Mouse (Mus musculus) kidney, embryonic 15.5 days (tissue): Measurements from ENCODE around the gene Smok3a. TPM values are rescaled to one million over a fixed set of nuclear protein-coding genes. Genes with fewer than 3 reads are reported as not detected.
"Not testable (repeated sequence)": the region's sequence is repeated elsewhere in the genome, so short reads cannot be mapped to it uniquely, and the experiment has no call there.

Experiments used
- ATAC-seq: fragments of 200-750 bp; cut with Nextera tagmentation; replicated peaks from 2 replicates; pipeline ENCODE4 v1.8.0; 2017; ENCODE audit warnings: moderate TSS enrichment; ENCODE audit not compliant: low FRiP score
- H3K27ac ChIP-seq: fragments of 300-500 bp; sonication (generic); 2 replicates; pipeline ENCODE4 v1.5.1; 2015; ENCODE audit warnings: mild to moderate bottlenecking, inconsistent platforms
- H3K27me3 ChIP-seq: fragments of 300-500 bp; sonication (generic); 2 replicates; pipeline ENCODE4 v1.6.1; 2015; ENCODE audit warnings: inconsistent platforms
- H3K36me3 ChIP-seq: fragments of 300-500 bp; sonication (generic); 2 replicates; pipeline ENCODE4 v1.6.1; 2015; ENCODE audit warnings: inconsistent platforms
- H3K4me1 ChIP-seq: fragments of 300-500 bp; sonication (generic); 2 replicates; pipeline ENCODE4 v1.6.1; 2015; ENCODE audit warnings: inconsistent platforms
- H3K4me2 ChIP-seq: fragments of 300-500 bp; sonication (generic); 2 replicates; pipeline ENCODE4 v1.6.1; 2015; ENCODE audit warnings: moderate library complexity, mild to moderate bottlenecking, inconsistent platforms
- H3K4me3 ChIP-seq: fragments of 300-500 bp; sonication (generic); replicated peaks from 2 replicates; pipeline ENCODE4 v1.5.1; 2015; ENCODE audit warnings: mild to moderate bottlenecking, inconsistent platforms
- H3K9ac ChIP-seq: fragments of 300-500 bp; sonication (generic); 2 replicates; pipeline ENCODE4 v1.6.1; 2015; ENCODE audit warnings: mild to moderate bottlenecking, inconsistent platforms
- H3K9me3 ChIP-seq: fragments of 300-500 bp; sonication (generic); replicated peaks from 2 replicates; pipeline ENCODE4 v1.6.1; 2016; ENCODE audit warnings: inconsistent platforms
- WGBS: fragments of 180-500 bp; shearing (Covaris S2); methylation state at CpG from one replicate; pipeline ENCODE4 v1.1.7; 2015; ENCODE audit warnings: mixed read lengths; 5-methylcytosine and 5-hydroxymethylcytosine counted together
- polyA plus RNA-seq: library from polyadenylated mRNA; unstranded; fragments of >200 nt; fragmentation: Nextera tagmentation; extraction: Ambion mirVana; gene quantifications from 2 replicates; pipeline ENCODE4 v1.2.1, GENCODE M21; 2015

Smok3a gene
- not detected in 2 replicates for polyA plus RNA-seq

DNA sequence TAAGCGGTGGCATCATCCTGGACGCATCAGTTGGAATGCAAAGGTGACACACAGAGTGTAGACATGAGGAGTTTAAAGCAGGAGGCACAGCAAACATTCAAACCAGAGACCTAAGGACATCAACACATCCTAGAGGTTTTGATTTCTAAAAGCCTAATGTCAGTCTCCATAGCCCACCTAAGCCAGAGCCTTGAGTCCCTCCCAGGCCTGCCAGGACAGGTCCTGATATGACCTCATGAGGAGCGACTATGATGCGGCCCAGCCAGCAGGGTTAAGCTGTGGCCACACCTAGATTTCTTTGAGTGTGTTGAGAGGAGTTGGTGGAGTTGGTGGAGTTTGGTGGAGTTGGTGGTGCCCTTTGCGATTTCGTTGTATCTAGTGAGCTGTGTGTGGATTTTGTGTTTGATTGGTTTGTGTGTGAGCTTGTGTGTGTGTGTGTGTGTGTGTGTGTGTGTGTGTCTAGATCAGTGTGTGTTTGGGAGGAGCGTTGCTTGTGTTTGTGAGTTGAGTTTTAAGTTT lies at the start of gene Smok3a, which contains the start of gene Smok3b:
Gene Smok3a, plus strand, starts transcription at position 301 of the 519 bp plus-strand sequence.
Gene Smok3b, plus strand, starts transcription at position 469 of the 519 bp plus-strand sequence.
- not testable (repeated sequence) for H3K36me3 ChIP-seq, ATAC-seq, H3K27ac ChIP-seq, H3K4me3 ChIP-seq, H3K9me3 ChIP-seq, H3K9ac ChIP-seq, H3K4me2 ChIP-seq, H3K4me1 ChIP-seq, H3K27me3 ChIP-seq
- 90% methylated on average over 4 of the region's 7 CpGs for WGBS

DNA sequence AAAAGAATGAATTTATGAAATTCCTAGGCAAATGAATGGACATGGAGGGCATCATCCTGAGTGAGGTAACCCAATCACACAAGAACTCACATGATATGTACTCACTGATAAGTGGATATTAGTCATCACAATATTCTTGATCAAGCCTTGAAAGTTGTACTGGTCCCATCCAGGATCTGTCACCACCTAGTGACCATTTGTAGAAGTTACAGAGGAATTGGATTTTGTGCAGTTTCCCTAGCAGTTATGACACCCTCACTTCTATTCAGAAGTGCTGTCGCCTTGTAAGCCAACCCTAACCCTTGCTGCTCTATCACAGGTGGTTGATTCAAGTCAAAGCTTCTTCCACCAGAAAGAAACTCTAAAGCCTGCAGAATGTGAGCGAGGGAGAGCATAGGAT lies 47.9 kb upstream of the Smok3a start:
- H3K9me3 ChIP-seq = no peaks in the 10 kb centered on the region
- H3K4me3 ChIP-seq = no peak overlapping the region
- no peak overlapping the region for H3K4me2 ChIP-seq
- no peak for ATAC-seq
- H3K36me3 ChIP-seq = no peaks in the 10 kb centered on the region
- no peak overlapping the region for H3K9ac ChIP-seq
- no peak overlapping the region for H3K27ac ChIP-seq
- 73% methylated on average over 2 of the region's 2 CpGs for WGBS
- H3K27me3 ChIP-seq = no peaks in the 10 kb centered on the region
- no peaks in the 10 kb centered on the region for H3K4me1 ChIP-seq

DNA sequence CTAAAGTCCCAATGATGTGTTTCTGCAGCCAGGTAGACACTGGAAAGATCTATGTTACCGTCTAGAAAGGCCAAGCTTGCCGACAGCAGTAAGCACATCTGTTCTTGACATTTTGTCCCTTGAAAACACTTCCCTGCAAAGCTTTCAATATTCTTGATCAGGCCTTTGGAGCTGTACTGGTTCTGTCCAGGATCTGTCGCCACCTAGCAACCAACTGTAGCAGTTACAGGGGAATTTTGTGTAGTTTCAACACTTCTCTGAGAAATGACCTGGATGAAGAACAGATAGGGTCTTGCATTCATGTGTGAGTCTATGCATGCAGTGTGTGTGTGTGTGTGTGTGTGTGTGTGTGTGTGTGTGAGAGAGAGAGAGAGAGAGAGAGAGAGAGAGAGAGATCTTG lies 47.3 kb upstream of the Smok3a start:
- 56% methylated on average over 3 of the region's 3 CpGs for WGBS
- Histone ChIP-seq H3K4me3 (no peak overlapping the region), H3K9me3 (no peaks in the 10 kb centered on the region), H3K4me1 (no peaks in the 10 kb centered on the region), H3K27ac (no peak overlapping the region), H3K4me2 (no peak overlapping the region), H3K27me3 (no peaks in the 10 kb centered on the region), H3K36me3 (no peaks in the 10 kb centered on the region), H3K9ac (no peak overlapping the region)
- no peak for ATAC-seq

DNA sequence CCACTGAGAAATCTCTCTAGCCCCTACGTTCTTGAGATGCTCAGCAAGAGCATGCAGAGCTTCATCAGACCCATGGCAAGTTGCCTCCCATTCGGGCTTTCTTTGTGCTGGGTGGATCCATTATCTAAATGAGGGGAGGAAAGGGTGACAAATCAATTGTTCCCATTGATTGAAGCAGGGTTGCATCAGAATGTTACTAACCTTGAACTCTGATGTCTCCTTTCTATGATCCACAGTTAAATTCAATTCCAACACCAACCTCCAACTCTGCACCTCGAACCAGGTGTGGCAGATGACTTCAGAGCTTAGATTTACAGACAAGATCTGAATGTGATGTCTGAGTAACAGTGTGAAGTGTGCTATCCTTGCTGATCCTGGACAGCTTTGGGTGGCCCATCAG lies 46.3 kb upstream of the Smok3a start:
- 65% methylated on average over 3 of the region's 3 CpGs for WGBS
- H3K4me2 ChIP-seq = no peak overlapping the region
- H3K27me3 ChIP-seq = no peaks in the 10 kb centered on the region
- H3K4me1 ChIP-seq = no peaks in the 10 kb centered on the region
- H3K36me3 ChIP-seq = no peaks in the 10 kb centered on the region
- H3K9me3 ChIP-seq = no peaks in the 10 kb centered on the region
- H3K27ac ChIP-seq = no peak overlapping the region
- ATAC-seq = no peak
- H3K4me3 ChIP-seq = no peak overlapping the region
- no peak overlapping the region for H3K9ac ChIP-seq

DNA sequence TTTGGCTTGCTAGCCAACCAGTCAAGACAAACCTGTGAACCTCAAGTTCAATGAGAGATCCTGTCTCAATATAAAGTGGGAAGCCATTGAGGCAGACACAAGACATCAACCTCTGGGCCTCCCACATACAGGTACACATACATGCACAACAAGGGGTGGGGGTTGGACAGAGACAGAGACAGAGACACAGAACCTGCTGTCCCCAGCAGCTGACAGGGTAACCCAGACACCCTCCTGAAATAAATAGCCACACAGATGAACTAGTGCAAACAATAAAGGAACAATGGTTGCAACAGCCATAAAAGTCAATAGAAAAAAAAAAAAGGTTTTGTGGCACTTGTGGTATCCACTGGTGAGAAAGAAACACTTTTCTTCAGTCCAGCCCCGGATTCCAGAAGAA lies 45.6 kb upstream of the Smok3a start:
- no peaks in the 10 kb centered on the region for H3K27me3 ChIP-seq
- H3K4me1 ChIP-seq = no peaks in the 10 kb centered on the region
- H3K27ac ChIP-seq = no peak overlapping the region
- H3K4me3 ChIP-seq = no peak overlapping the region
- no peaks in the 10 kb centered on the region for H3K36me3 ChIP-seq
- H3K4me2 ChIP-seq = no peak overlapping the region
- ATAC-seq = no peak
- 50% methylated on average over 1 of the region's 1 CpGs for WGBS
- no peak overlapping the region for H3K9ac ChIP-seq
- H3K9me3 ChIP-seq = no peaks in the 10 kb centered on the region

DNA sequence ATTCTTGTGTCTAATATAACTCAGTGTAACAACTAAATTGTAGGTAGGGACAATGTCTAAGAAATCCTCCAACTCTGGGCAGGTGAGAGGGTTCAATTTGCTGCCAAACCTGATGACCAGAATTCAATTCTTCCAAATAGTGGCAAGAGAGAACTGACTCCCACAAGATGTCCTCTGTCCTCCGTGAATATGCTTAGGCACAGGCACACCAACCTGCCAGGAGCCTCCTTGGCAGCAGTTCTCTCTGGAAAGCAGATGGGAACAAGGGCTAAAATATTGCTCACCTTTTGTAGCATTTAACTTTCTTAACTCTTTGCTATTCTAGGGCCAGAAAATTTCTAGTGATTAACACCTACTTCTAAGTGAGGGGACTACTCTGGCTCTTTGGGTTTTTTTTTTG lies 43.8 kb upstream of the Smok3a start:
- no peak overlapping the region for H3K4me3 ChIP-seq
- no peaks in the 10 kb centered on the region for H3K9me3 ChIP-seq
- 0 out of 2 replicates have a peak, but pooled peaks cover 4% of the 10 kb centered on the region for H3K27me3 ChIP-seq
- WGBS = 20% methylated on average over 1 of the region's 1 CpGs
- no peaks in the 10 kb centered on the region for H3K4me1 ChIP-seq
- no peak overlapping the region for H3K9ac ChIP-seq
- H3K36me3 ChIP-seq = no peaks in the 10 kb centered on the region
- no peak overlapping the region for H3K4me2 ChIP-seq
- no peak for ATAC-seq
- H3K27ac ChIP-seq = no peak overlapping the region

DNA sequence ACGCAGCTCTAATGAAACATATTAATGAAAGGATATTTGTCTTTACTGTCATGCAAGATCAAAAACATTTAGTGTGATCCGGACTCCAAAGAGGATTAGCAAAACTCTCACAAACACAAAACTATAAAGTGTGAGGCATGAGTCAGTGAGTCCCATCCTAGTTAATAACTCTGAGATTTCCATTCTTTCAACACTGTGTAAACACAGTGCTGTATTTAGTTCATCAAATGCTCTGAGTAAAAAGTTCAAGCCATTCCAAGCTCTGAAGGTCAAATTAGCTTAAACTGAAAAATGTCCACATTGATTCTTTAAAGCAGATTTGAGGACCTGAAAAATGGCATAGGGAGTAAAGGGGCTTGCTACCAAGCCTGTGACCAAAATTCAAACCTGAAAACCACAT lies 42.0 kb upstream of the Smok3a start:
- 74% methylated on average over 2 of the region's 2 CpGs for WGBS
- H3K27me3 ChIP-seq = 0 out of 2 replicates have a peak, but pooled peaks cover 4% of the 10 kb centered on the region
- no peaks in the 10 kb centered on the region for H3K4me1 ChIP-seq
- H3K27ac ChIP-seq = no peak overlapping the region
- no peak overlapping the region for H3K4me2 ChIP-seq
- no peak for ATAC-seq
- H3K9me3 ChIP-seq = no peaks in the 10 kb centered on the region
- H3K9ac ChIP-seq = no peak overlapping the region
- no peak overlapping the region for H3K4me3 ChIP-seq
- H3K36me3 ChIP-seq = no peaks in the 10 kb centered on the region

DNA sequence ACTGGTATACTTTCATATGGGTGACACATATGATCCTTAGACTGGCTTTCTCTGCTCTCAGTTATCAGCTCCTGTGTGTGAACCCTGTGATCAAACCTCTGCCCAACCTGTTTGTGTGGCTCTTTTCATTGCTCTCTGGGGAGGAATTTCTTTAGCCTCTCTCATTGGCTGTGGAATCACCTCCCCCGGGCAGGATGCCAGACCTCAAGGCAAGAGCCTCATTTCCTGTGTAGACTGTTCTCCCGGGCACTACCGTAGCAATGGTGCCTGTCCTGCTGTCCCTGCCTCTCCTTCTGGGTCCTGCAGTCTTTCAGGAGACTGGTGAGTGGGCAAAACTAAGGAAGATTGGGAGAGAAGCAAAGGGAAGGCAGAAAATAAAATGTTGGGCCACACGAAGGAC lies 39.8 kb upstream of the Smok3a start, which contains the start of gene Azgp1:
Gene Azgp1, plus strand, starts transcription at position 221 of the 400 bp plus-strand sequence.
- Histone ChIP-seq H3K4me3 (no peak within 1 kb of the TSS), H3K27ac (no peak within 1 kb of the TSS), H3K27me3 (0 out of 2 replicates have a peak, but pooled peaks cover 4% of the 10 kb centered on the region), H3K9ac (no peak within 1 kb of the TSS), H3K9me3 (no peaks in the 10 kb centered on the region), H3K36me3 (no peaks in the 10 kb centered on the region), H3K4me1 (no peaks in the 10 kb centered on the region), H3K4me2 (no peak within 1 kb of the TSS)
- ATAC-seq = no peak
- WGBS = 61% methylated on average over 4 of the region's 4 CpGs

DNA sequence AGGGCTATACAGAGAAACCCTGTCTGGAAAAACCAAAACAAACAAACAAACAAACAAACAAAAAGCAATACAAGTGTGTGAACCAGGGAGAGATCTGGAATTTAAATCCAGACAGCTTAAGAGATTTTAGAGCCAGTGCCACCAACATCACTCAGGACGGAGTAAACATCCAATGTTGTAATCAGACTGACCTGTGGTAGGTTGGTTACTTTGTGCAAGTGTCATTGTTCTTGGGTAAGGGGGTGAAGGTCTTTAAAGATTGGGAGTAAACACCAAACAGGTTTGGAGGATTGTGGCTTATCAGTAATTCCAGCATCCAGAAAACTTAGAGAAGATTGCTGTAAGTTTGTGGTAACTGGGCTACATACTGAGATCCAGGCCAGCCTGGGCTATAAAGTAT lies 34.7 kb upstream of the Smok3a start:
- no peak overlapping the region for H3K9ac ChIP-seq
- no peak for ATAC-seq
- H3K27me3 ChIP-seq = no peaks in the 10 kb centered on the region
- no peak overlapping the region for H3K4me3 ChIP-seq
- H3K36me3 ChIP-seq = no peaks in the 10 kb centered on the region
- WGBS = 88% methylated on average over 1 of the region's 1 CpGs
- no peak overlapping the region for H3K27ac ChIP-seq
- H3K4me2 ChIP-seq = no peak overlapping the region
- no peaks in the 10 kb centered on the region for H3K4me1 ChIP-seq
- H3K9me3 ChIP-seq = no peaks in the 10 kb centered on the region

DNA sequence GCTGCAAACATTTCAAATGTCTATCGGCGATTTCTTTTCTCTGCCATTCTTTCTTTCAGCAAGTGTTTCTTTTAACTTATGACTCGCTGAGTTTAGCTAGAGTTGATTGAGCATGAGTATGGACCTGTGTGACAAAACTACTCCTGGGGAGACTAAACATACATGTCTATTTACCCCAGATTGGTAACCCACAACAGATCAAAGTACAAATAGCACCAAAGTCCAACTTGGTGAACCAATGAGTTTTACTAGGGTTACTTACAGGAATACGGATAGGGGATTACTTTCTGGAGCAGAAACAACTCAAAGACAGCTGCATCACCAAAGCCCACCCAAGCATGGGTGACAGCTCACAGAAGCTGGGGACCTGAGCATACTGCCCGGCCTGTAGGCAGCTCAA lies 11.6 kb upstream of the Smok3a start:
- no peaks in the 10 kb centered on the region for H3K36me3 ChIP-seq
- ATAC-seq = no peak
- no peak overlapping the region for H3K4me2 ChIP-seq
- H3K27me3 ChIP-seq = no peaks in the 10 kb centered on the region
- no peaks in the 10 kb centered on the region for H3K4me1 ChIP-seq
- H3K9ac ChIP-seq = no peak overlapping the region
- no peaks in the 10 kb centered on the region for H3K9me3 ChIP-seq
- WGBS = 89% methylated on average over 5 of the region's 5 CpGs
- no peak overlapping the region for H3K27ac ChIP-seq
- H3K4me3 ChIP-seq = no peak overlapping the region

DNA sequence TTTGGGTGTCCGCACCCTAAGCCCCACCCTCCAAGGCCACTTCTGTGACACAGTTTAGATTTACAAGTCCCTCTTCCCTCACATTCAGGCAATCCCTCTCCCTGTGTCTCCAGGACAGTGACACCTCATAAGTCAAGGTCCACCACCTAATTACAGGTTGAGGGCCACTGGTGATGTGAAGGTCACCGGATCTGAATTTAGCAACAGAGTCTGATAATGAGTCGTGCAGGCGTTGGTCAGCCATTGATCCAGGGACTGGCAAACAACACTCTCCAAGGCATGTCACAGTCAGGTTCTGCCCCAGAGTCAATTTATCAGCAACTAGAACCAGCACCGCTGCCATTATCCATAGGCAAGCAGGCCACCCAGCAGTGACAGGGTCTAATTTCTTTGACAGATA lies 8.7 kb upstream of the Smok3a start:
- H3K27me3 ChIP-seq = no peaks in the 10 kb centered on the region
- no peaks in the 10 kb centered on the region for H3K9me3 ChIP-seq
- no peak for ATAC-seq
- H3K4me1 ChIP-seq = no peaks in the 10 kb centered on the region
- H3K9ac ChIP-seq = no peak overlapping the region
- H3K36me3 ChIP-seq = no peaks in the 10 kb centered on the region
- no peak overlapping the region for H3K4me3 ChIP-seq
- no peak overlapping the region for H3K4me2 ChIP-seq
- no peak overlapping the region for H3K27ac ChIP-seq
- WGBS = 89% methylated on average over 5 of the region's 5 CpGs

DNA sequence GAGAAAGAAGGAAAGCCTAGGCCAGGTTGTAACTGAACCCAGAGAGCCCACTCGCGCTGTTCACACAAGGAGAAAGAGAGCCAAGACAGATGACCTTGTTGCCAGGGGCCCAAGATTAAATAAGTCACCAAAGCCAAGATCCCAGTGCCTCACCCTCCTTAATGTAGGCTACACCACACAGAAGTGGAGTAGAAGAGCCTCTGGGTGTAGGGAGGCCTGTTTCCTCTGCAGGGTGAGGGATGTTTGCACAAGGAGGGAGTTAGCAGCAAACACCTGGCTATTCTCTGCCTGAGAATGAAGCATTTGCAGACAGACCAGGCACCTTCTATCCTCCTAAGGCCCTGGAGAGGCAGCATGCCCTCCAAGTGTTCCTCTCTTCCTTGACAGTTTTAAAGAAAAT lies 4.5 kb upstream of the Smok3a start:
- ATAC-seq = no peak
- Histone ChIP-seq H3K4me1 (no peaks in the 10 kb centered on the region), H3K9me3 (no peaks in the 10 kb centered on the region), H3K9ac (no peak overlapping the region), H3K4me2 (no peak overlapping the region), H3K4me3 (no peak overlapping the region), H3K27me3 (no peaks in the 10 kb centered on the region), H3K36me3 (no peaks in the 10 kb centered on the region), H3K27ac (no peak overlapping the region)
- 91% methylated on average over 2 of the region's 2 CpGs for WGBS

DNA sequence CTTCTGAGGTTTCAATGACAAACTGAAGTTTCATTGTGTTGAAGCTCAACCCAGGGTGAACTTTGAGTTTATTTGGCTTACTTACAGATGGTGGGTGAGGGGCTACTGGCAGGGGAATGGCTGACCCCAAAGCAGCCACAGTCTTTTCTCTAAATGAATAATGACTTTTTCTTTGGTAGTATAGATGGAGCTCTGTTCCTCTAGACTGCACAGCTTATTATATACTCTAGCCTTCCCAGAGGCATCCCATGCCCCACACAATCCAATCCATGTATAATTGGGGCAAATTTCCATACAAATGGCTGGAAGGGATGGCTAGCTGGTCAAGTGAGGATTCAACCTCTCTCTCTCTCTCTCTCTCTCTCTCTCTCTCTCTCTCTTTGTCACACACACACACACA lies 4.1 kb upstream of the Smok3a start:
- Histone ChIP-seq H3K9ac (no peak overlapping the region), H3K36me3 (no peaks in the 10 kb centered on the region), H3K4me2 (no peak overlapping the region), H3K27ac (no peak overlapping the region), H3K4me3 (no peak overlapping the region), H3K4me1 (no peaks in the 10 kb centered on the region), H3K27me3 (no peaks in the 10 kb centered on the region), H3K9me3 (no peaks in the 10 kb centered on the region)
- ATAC-seq = no peak
